Mouse (Mus musculus): Measurements from ENCODE around the gene Lims1. TPM values are rescaled to one million over a fixed set of nuclear protein-coding genes. Genes with fewer than 3 reads are reported as not detected.

Lims1 gene
- polyA plus RNA-seq, 1 experiment from 2014 or later = 143 TPM

- H3K4me2 ChIP-seq (ENCODE audit: low read length) = no peak overlapping the region
- H3K27ac ChIP-seq = no peak overlapping the region
- WGBS = 88% methylated on average over 3 of the region's 3 CpGs
- no peaks in the 10 kb centered on the region for H3K27me3 ChIP-seq (ENCODE audit: insufficient read depth, low read length)
- no peak for DNase-seq (ENCODE audit: low spot score)
- no peaks in the 10 kb centered on the region for H3K36me3 ChIP-seq (ENCODE audit: insufficient read depth, low read length)
- H3K4me1 ChIP-seq (replicated peaks; ENCODE audit: insufficient read depth, low read length) = no peaks in the 10 kb centered on the region
- no peak for TF ChIP-seq CTCF (IDR thresholded peaks at IDR 0.05; ENCODE audit: low read depth)
- no peaks in the 10 kb centered on the region for H3K9me3 ChIP-seq (replicated peaks; ENCODE audit: low read length)
- H3K9ac ChIP-seq (ENCODE audit: low read depth, low read length) = no peak overlapping the region
- ATAC-seq (replicated peaks; ENCODE audit: low FRiP score, low read depth) = no peak
- H3K4me3 ChIP-seq (replicated peaks; ENCODE audit: low read depth, low read length) = no peak overlapping the region
These were observed 33.2 kb downstream of the Lims1 start for GRCm38 (mm10) chr10:58356460-58356859.

- Histone ChIP-seq H3K36me3 (ENCODE audit: insufficient read depth, low read length) (no peaks in the 10 kb centered on the region), H3K9ac (ENCODE audit: low read depth, low read length) (no peak overlapping the region), H3K27ac (no peak overlapping the region), H3K4me2 (ENCODE audit: low read length) (no peak overlapping the region), H3K4me1 (replicated peaks; ENCODE audit: insufficient read depth, low read length) (no peaks in the 10 kb centered on the region), H3K27me3 (ENCODE audit: insufficient read depth, low read length) (no peaks in the 10 kb centered on the region), H3K4me3 (replicated peaks; ENCODE audit: low read depth, low read length) (no peak overlapping the region), H3K9me3 (replicated peaks; ENCODE audit: low read length) (no peaks in the 10 kb centered on the region)
- WGBS = 81% methylated on average over 2 of the region's 2 CpGs
- peak; percentile 79 for TF ChIP-seq CTCF (IDR thresholded peaks at IDR 0.05; ENCODE audit: low read depth)
- peak; percentile 78 for DNase-seq (ENCODE audit: low spot score)
- no peak for ATAC-seq (replicated peaks; ENCODE audit: low FRiP score, low read depth)
These were observed 35.9 kb downstream of the Lims1 start for GRCm38 (mm10) chr10:58359123-58359522.

- TF ChIP-seq CTCF (IDR thresholded peaks at IDR 0.05; ENCODE audit: low read depth) = no peak
- H3K9ac ChIP-seq (ENCODE audit: low read depth, low read length) = no peak overlapping the region
These were observed 36.7 kb downstream of the Lims1 start for GRCm38 (mm10) chr10:58359952-58360351.

GRCm38 (mm10) chr10:58362745-58363144 is 39.5 kb downstream of the Lims1 start:
- WGBS = 67% methylated on average over 1 of the region's 1 CpGs

More at GRCm38 (mm10) chr10:58359952-58360351, 36.7 kb downstream of the Lims1 start:
- ATAC-seq (replicated peaks; ENCODE audit: low FRiP score, low read depth) = no peak
- Histone ChIP-seq H3K4me3 (replicated peaks; ENCODE audit: low read depth, low read length) (no peak overlapping the region), H3K27me3 (ENCODE audit: insufficient read depth, low read length) (no peaks in the 10 kb centered on the region), H3K9me3 (replicated peaks; ENCODE audit: low read length) (no peaks in the 10 kb centered on the region), H3K36me3 (ENCODE audit: insufficient read depth, low read length) (no peaks in the 10 kb centered on the region), H3K4me1 (replicated peaks; ENCODE audit: insufficient read depth, low read length) (no peaks in the 10 kb centered on the region), H3K27ac (no peak overlapping the region), H3K4me2 (ENCODE audit: low read length) (no peak overlapping the region)
- 70% methylated on average over 7 of the region's 7 CpGs for WGBS
- no peak for DNase-seq (ENCODE audit: low spot score)

GRCm38 (mm10) chr10:58364770-58365515 is 41.7 kb downstream of the Lims1 start:
- H3K9ac ChIP-seq (ENCODE audit: low read depth, low read length) = no peak overlapping the region
- DNase-seq (ENCODE audit: low spot score) = no peak
- ATAC-seq (replicated peaks; ENCODE audit: low FRiP score, low read depth) = no peak
- no peak overlapping the region for H3K4me2 ChIP-seq (ENCODE audit: low read length)
- no peaks in the 10 kb centered on the region for H3K36me3 ChIP-seq (ENCODE audit: insufficient read depth, low read length)
- no peaks in the 10 kb centered on the region for H3K9me3 ChIP-seq (replicated peaks; ENCODE audit: low read length)
- no peak overlapping the region for H3K4me3 ChIP-seq (replicated peaks; ENCODE audit: low read depth, low read length)
- no peaks in the 10 kb centered on the region for H3K4me1 ChIP-seq (replicated peaks; ENCODE audit: insufficient read depth, low read length)
- 0 out of 2 replicates have a peak overlapping the region, but pooled peaks have one; percentile 25 for H3K27ac ChIP-seq
- 73% methylated on average over 5 of the region's 5 CpGs for WGBS
- H3K27me3 ChIP-seq (ENCODE audit: insufficient read depth, low read length) = no peaks in the 10 kb centered on the region
- no peak for TF ChIP-seq CTCF (IDR thresholded peaks at IDR 0.05; ENCODE audit: low read depth)

More at GRCm38 (mm10) chr10:58362745-58363144, 39.5 kb downstream of the Lims1 start:
- Histone ChIP-seq H3K36me3 (ENCODE audit: insufficient read depth, low read length) (no peaks in the 10 kb centered on the region), H3K4me3 (replicated peaks; ENCODE audit: low read depth, low read length) (no peak overlapping the region), H3K9me3 (replicated peaks; ENCODE audit: low read length) (no peaks in the 10 kb centered on the region), H3K4me2 (ENCODE audit: low read length) (no peak overlapping the region), H3K9ac (ENCODE audit: low read depth, low read length) (no peak overlapping the region), H3K27ac (no peak overlapping the region), H3K27me3 (ENCODE audit: insufficient read depth, low read length) (no peaks in the 10 kb centered on the region), H3K4me1 (replicated peaks; ENCODE audit: insufficient read depth, low read length) (no peaks in the 10 kb centered on the region)
- peak; percentile 67 for TF ChIP-seq CTCF (IDR thresholded peaks at IDR 0.05; ENCODE audit: low read depth)
- ATAC-seq (replicated peaks; ENCODE audit: low FRiP score, low read depth) = no peak
- peak; percentile 77 for DNase-seq (ENCODE audit: low spot score)

- Histone ChIP-seq H3K27ac (no peak overlapping the region), H3K9me3 (replicated peaks; ENCODE audit: low read length) (no peaks in the 10 kb centered on the region), H3K27me3 (ENCODE audit: insufficient read depth, low read length) (no peaks in the 10 kb centered on the region), H3K36me3 (ENCODE audit: insufficient read depth, low read length) (no peaks in the 10 kb centered on the region), H3K4me1 (replicated peaks; ENCODE audit: insufficient read depth, low read length) (peaks cover 14% of the 10 kb centered on the region; the same call in 1 of the 2 replicates), H3K9ac (ENCODE audit: low read depth, low read length) (no peak overlapping the region), H3K4me3 (replicated peaks; ENCODE audit: low read depth, low read length) (no peak overlapping the region), H3K4me2 (ENCODE audit: low read length) (no peak overlapping the region)
- 86% methylated on average over 7 of the region's 7 CpGs for WGBS
- no peak for ATAC-seq (replicated peaks; ENCODE audit: low FRiP score, low read depth)
- DNase-seq (ENCODE audit: low spot score) = no peak
- TF ChIP-seq CTCF (IDR thresholded peaks at IDR 0.05; ENCODE audit: low read depth) = no peak
These were observed 45.8 kb downstream of the Lims1 start for GRCm38 (mm10) chr10:58368791-58369706.
